Mouse (Mus musculus): ENCODE data around the gene Tra2b. TPM values are rescaled to one million over a fixed set of nuclear protein-coding genes. Genes with fewer than 3 reads are reported as not detected.
"Not testable (repeated sequence)": the region's sequence is repeated elsewhere in the genome, so short reads cannot be mapped to it uniquely, and the experiment has no call there.

Tra2b gene
- total RNA-seq, 1 experiment from 2014 or later = 856 TPM

DNA sequence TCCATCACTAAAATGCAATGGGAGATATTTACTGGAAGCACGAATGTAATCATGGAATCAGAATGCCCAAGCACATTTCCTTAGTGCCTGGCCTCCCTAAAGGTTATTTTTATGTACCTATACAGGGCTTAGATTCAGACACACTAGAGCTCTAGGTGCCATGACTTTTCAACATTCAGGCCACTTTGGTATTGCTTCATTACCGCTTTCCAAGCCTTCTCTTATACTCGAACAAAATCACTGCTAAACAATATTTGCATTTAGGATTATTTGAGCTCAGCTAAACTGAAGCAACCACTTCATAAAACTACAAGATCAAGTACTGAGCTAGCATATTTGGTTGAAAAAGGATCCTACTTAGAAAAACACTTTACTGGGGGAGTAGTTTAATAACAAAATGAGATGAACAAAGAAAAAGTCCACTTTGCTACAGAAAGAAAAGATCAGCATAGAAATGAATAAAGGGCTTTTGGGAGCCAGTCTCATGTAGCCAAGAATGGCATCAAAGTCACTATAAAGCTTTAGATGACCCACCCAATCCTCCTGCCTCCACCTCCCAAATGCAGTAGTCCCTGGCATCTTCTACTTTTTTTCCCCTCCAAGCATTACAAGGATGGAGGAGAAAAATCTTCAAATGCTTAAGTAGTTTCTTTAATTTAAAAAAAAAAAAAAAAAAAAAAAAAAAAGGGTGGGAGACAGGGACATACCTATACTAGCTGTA, 5.2 kb downstream of the Tra2b start:
- ATAC-seq (replicated peaks in 1 of 2; ENCODE audit: insufficient read depth in 1 of 2, low FRiP score in 2 of 2, low TSS enrichment in 1 of 2, low read depth in 1 of 2, poor library complexity in 2 of 2, severe bottlenecking in 2 of 2) = no peak

DNA sequence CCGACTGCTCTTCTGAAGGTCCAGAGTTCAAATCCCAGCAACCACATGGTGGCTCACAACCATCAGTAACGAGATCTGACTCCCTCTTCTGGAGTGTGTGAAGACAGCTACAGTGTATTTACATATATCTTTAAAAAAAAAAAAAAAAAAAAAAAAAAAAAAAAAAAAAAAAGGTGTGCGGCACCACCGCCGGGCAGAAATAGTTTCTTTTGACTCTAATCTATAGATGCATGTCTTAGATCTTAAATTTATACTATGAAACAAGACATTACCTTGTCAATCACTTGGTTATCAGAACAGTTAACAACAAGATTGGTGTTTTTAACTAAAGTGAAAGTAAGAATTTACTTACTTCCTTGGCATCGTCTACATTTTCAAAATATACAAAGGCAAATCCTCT, 13.6 kb downstream of the Tra2b start:
- not testable (repeated sequence) for ATAC-seq (replicated peaks in 1 of 2; ENCODE audit: insufficient read depth in 1 of 2, low FRiP score in 2 of 2, low TSS enrichment in 1 of 2, low read depth in 1 of 2, poor library complexity in 2 of 2, severe bottlenecking in 2 of 2)

DNA sequence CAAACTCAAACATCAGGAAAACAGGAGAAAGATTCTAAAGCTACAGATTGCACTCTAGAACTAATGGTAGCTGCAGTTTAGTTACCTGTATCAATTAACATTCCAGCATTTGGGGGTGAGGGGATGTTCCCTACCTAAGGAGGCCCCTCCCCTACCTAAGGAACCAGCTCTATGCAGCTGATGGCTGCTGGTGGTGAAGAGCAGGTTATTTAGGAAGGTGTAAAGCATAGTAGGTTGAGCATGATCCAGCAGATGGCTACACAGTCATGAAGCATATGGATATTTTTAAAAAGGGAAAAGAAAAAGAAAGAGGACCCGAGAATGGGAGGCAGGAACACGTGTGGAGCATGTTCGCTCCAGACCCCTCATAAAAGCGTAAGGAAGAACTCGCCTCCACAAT, 15.5 kb downstream of the Tra2b start:
- no peak for ATAC-seq (replicated peaks in 1 of 2; ENCODE audit: insufficient read depth in 1 of 2, low FRiP score in 2 of 2, low TSS enrichment in 1 of 2, low read depth in 1 of 2, poor library complexity in 2 of 2, severe bottlenecking in 2 of 2)

DNA sequence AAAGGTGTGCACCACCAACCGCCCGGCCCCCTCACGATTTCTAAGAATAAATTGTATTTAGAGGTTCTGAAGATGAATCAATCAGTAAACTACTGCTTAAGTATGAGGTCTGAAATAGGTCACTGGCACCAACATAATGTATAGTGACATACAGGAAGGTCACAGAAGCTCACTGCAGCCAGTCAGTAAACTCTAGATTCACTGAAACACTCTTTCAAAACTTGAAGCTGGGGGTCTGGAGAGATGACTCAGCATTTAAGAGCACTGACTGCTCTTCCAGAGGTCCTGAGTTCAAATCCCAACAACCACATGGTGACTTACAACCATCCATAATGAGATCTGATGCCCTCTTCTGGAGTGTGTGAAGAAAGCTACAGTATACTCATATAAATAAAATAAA, 16.1 kb downstream of the Tra2b start:
- no peak for ATAC-seq (replicated peaks in 1 of 2; ENCODE audit: insufficient read depth in 1 of 2, low FRiP score in 2 of 2, low TSS enrichment in 1 of 2, low read depth in 1 of 2, poor library complexity in 2 of 2, severe bottlenecking in 2 of 2)

DNA sequence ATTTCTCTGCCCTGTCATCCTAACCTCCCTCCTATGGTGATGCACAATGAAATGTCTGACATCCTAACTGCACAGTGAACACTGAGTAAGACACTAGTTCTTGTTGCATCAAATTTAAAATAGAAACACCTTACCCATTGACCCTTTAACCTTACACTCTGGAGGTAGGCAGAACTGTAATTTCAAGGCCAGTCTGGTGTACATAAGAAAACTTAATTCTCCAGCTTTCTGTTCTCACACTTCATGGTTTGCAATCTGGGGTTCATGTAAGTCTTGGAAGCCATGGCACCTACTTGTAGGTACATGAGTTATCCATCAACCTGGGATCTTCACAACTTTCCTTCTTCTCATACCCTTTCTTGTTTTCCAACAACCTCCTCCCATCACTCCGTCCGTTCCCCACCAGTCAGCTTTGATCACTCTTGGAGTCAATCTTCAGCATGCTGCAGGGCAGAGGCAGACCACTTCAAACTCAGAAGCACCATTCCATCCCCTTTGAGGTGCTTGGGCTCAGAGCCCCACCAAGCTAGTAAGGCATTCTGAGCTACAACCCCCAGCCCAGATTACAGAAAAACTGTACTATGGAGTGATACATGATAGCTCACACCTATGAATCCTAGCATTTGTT, 23.5 kb downstream of the Tra2b start:
- ATAC-seq (replicated peaks in 1 of 2; ENCODE audit: insufficient read depth in 1 of 2, low FRiP score in 2 of 2, low TSS enrichment in 1 of 2, low read depth in 1 of 2, poor library complexity in 2 of 2, severe bottlenecking in 2 of 2) = no peak

DNA sequence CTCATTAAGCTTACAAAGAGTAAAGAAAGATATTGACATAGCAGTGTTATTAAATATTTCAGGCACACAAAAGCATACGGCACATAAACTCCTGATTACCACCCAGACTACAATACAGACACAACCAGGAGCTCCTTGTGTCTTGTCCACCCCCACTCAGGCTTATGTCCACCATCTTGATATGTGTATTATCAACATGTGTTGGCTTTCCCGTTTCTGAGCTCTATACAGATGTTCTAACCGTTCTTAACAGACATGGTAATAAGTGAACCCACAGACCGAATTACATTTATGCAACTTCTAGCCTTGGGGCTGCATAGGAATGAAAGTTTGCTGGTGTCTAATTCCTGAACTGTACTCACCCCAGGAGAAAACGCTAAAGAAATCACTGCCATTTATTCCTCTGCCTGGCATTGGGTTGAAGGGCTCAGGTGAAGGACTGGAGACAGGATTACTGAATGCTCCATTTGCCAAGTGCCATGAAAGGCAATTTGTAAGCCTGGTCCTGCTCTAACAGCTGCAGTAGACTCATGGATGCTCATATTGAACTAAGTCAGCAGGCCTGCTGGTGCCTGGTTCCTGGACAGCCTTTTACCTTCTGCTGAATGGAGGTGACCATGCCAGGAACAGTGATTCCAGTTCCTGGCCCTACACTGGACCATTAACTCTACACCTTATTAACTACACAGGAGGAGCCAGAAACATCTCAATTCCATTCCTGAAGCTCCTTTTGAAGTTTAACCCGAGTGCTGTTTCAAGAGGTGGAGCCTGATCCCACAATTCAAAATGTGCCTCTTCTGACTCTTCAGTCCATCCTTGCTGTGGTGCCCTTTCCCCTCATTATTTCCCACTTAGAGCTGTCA, 24.2 kb downstream of the Tra2b start:
- ATAC-seq (replicated peaks in 1 of 2; ENCODE audit: insufficient read depth in 1 of 2, low FRiP score in 2 of 2, low TSS enrichment in 1 of 2, low read depth in 1 of 2, poor library complexity in 2 of 2, severe bottlenecking in 2 of 2) = no peak

DNA sequence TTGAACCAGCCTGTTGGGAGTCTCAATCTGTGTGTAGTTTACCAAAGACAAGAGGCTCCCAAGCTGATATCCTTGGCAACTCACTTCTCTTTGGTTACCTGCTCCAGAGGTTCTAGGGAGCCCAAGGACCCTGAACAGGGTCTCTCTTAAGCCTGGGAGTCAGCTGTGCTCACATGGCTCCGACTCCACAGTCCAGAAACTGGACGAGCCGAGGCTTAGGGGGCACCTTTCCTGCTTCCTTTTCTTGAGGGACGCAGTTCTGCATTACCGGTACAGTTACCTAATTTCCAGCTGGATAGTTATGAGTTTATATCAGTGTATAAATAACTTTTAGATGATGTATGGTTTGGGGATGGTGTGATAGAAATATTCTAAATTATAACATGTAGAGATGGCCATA, 24.9 kb downstream of the Tra2b start:
- no peak for ATAC-seq (replicated peaks in 1 of 2; ENCODE audit: insufficient read depth in 1 of 2, low FRiP score in 2 of 2, low TSS enrichment in 1 of 2, low read depth in 1 of 2, poor library complexity in 2 of 2, severe bottlenecking in 2 of 2)

DNA sequence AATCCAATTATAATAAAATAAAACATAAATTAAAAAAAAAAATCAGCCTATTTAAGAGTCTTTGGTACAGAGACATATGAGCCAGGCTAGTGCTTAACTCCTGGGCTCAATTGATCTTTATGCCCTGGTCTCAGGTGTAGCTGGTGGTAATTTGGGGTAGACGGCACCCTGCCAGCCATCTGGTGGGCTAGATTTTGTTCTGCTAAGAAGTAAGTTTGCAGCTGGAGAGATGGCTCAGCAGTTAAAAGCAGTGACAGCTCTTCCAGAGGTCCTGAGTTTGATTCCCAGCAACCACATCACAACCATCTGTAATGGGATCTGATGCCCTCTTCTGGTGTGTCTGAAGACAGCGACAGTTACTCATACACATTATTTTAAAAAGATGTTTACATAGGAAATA, 25.8 kb downstream of the Tra2b start:
- ATAC-seq (replicated peaks in 1 of 2; ENCODE audit: insufficient read depth in 1 of 2, low FRiP score in 2 of 2, low TSS enrichment in 1 of 2, low read depth in 1 of 2, poor library complexity in 2 of 2, severe bottlenecking in 2 of 2) = no peak

DNA sequence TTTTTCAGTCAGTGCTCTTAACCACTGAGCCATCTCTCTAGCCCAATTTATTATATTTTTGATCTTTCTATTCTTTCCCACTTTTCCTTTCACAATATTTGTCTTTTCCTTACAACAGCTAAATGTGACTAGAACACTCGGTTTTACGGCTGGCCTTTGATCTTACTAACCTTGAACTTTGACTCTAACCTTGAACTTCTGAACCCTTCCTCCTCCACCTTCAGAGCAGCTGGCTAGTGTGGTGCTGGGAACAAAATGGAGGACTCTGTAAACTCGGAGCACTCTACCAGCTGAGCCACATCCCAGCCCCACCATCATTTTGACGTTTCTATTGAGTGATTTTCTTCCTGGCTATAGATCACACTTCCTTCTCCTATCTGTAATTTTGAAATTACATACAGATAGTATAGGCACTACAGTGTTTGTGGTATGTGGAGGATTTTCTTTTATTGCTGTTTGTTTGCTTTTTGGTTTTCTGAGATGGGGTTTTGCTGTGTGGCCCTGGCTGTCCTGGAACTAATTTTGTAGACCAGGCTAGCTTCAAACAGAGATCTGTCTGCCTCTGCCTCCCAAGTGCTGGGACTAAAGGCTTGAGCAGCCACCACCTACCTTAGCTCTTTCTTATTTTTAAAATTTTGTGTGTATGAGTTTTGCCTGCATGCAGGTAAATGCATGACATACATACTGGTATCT, 26.7 kb downstream of the Tra2b start:
- no peak for ATAC-seq (replicated peaks in 1 of 2; ENCODE audit: insufficient read depth in 1 of 2, low FRiP score in 2 of 2, low TSS enrichment in 1 of 2, low read depth in 1 of 2, poor library complexity in 2 of 2, severe bottlenecking in 2 of 2)

DNA sequence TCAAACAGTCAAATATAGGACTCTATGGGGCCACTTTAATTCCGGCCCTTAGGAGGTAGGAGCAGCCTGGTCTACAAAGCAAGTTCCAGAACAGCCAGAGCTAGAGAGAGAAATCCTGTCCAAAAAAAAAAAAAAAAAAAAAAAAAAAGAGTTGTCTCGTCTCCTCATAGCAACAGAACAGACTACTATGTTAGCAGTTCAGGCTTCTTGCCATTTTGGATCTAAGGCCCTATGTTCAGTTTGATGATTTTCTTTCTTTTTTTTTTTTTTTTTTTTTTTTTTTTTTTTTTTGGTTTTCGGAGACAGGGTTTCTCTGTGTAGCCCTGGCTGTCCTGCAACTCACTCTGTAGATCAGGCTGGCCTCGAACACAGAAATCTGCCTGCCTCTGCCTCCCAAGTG, 27.4 kb downstream of the Tra2b start:
- ATAC-seq (replicated peaks in 1 of 2; ENCODE audit: insufficient read depth in 1 of 2, low FRiP score in 2 of 2, low TSS enrichment in 1 of 2, low read depth in 1 of 2, poor library complexity in 2 of 2, severe bottlenecking in 2 of 2) = not testable (repeated sequence)

DNA sequence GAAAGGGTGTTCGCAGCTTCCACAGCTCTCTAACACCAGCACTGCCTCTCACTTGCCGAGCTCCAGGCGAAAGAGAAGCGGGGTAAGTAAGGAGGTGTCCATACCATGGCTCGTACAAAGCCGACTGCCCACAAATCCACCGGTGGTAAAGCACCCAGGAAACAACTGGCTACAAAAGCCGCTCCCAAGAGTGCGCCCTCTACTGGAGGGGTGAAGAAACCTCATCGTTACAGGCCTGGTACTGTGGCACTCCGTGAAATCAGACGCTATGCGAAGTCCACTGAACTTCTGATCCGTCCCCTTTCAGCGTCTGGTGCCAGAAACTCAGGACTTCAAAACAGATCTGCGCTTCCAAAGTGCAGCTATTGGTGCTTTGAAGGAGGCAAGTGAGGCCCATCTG, 29.0 kb downstream of the Tra2b start:
- ATAC-seq (replicated peaks in 1 of 2; ENCODE audit: insufficient read depth in 1 of 2, low FRiP score in 2 of 2, low TSS enrichment in 1 of 2, low read depth in 1 of 2, poor library complexity in 2 of 2, severe bottlenecking in 2 of 2) = no peak

DNA sequence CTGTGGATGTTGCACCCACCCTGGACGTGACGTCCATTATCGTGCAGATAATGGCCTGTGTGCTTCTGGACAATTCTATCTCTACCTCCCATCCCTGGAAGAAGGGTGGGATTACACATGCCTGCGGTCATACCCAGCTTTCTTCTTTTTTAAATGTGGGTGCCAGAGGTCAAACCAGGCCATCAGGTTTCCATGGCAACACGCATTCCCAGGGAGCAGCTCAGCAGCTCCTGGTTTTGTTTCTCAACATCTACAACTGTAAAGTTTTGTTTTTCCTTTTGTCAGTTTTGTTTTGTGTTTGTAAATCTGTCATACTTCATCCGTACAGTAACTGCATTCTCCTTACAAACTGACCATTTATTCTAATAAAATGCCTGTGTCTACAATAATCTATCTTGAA, 31.3 kb downstream of the Tra2b start:
- no peak for ATAC-seq (replicated peaks in 1 of 2; ENCODE audit: insufficient read depth in 1 of 2, low FRiP score in 2 of 2, low TSS enrichment in 1 of 2, low read depth in 1 of 2, poor library complexity in 2 of 2, severe bottlenecking in 2 of 2)

DNA sequence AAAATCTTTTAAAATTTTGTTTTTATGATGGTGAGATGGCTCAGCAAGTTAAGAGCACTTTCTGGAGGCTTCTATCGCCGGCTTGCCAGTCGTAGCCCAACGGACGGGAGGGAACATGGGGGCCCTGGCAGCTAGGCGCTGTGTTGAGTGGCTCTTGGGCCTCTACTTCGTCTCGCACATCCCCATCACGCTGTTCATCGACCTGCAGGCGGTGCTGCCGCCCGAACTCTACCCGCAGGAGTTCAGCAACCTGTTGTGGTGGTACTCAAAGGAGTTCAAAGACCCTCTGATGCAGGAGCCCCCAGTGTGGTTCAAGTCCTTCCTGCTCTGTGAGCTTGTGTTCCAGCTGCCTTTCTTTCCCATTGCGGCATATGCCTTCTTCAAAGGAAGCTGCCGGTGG, 35.5 kb downstream of the Tra2b start:
- ATAC-seq (replicated peaks in 1 of 2; ENCODE audit: insufficient read depth in 1 of 2, low FRiP score in 2 of 2, low TSS enrichment in 1 of 2, low read depth in 1 of 2, poor library complexity in 2 of 2, severe bottlenecking in 2 of 2) = not testable (repeated sequence)

DNA sequence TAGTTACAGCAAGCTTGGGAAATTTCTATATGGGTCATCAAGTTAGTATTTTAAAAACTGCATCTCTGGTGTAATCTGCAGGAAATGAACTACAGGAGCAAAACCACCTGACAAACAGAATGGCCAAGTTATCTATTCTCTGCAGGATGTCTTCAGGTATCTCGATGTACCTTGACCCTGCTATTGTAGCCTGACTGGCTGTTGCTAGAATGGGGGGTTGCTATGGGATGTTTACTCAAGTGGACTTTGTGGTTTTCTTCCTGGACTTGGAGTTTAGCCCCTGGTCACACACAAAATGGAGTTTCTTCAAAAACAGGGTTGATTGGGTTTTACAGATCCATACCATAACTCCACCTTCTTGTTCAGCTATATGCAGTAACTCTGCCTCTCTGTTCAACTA, 62.3 kb downstream of the Tra2b start:
- no peak for ATAC-seq (replicated peaks in 1 of 2; ENCODE audit: insufficient read depth in 1 of 2, low FRiP score in 2 of 2, low TSS enrichment in 1 of 2, low read depth in 1 of 2, poor library complexity in 2 of 2, severe bottlenecking in 2 of 2)

DNA sequence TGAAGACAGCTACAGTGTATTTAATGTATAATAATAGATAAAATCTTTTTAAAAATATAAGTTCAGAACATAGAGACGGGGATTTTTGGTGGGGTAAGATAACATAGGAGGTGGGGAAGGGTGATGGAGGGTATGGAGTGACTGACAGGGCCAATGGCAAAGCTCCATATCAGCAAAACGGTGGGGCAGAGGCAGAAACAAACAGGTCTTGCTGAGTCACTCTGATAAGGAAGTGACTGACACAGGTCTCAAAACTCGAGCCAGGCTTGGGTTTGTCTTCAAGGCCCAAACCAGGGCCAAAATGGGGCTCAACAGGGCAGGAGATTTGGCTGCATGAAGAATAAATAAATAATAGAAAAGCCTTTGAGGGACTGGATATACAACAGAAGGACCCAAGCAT, 63.9 kb downstream of the Tra2b start:
- no peak for ATAC-seq (replicated peaks in 1 of 2; ENCODE audit: insufficient read depth in 1 of 2, low FRiP score in 2 of 2, low TSS enrichment in 1 of 2, low read depth in 1 of 2, poor library complexity in 2 of 2, severe bottlenecking in 2 of 2)

DNA sequence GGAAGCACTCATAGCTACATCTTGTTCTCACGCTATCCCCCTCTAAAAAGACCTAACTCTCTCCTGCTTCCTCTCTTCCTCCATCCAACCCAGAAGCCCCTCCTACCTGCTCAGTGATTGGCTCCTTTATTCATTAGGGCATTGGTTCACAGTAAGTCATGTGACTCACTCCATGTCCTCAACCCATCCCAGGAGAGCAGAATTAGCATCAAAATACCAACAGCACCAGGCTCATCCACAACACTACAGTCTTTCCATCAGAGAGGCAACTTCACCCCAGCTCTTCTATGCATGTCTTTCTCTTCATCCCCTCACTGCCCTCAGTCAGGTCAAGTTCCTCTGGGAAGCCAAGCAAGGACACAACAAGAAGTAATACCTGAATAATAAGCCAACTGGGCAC, 65.3 kb downstream of the Tra2b start:
- ATAC-seq (replicated peaks in 1 of 2; ENCODE audit: insufficient read depth in 1 of 2, low FRiP score in 2 of 2, low TSS enrichment in 1 of 2, low read depth in 1 of 2, poor library complexity in 2 of 2, severe bottlenecking in 2 of 2) = no peak
